ENCODE assay signal across 8 mouse cellular contexts in the genomic region with DNA sequence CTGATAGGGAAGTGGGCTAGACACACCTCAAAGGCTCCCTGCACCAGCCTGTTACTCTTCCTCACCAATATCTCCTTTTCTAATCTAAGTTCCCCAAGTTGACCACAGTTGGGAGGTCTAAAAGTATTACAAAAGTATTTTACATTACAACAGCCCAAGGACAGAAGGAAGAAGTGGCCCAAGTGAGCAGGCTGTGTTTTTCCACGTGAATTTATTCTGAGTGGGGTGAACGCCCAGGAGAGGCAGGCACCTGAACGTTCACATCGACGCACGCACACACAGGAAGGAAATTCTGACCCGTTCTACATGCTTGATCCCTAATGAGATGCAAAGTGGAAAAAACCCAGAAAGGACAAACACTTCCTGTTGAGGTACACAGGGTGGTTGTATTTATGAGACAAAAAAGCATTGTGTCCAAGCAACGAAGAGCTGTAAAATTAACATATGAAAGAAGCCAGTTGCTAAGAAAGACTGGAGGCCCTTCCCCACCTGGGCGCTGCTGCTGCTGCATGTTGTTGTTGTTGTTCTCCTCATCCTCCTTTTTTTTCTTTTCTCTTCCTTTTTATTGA. TPM values are rescaled to one million over a fixed set of nuclear protein-coding genes. Genes with fewer than 3 reads are reported as not detected.
DNase-seq lines count a peak whose midpoint lies in the region; ATAC-seq and TF ChIP-seq lines count a peak whose summit lies in the region.

No protein-coding gene starts in this region.

- TF ChIP-seq CTCF in stomach, postnatal 0 days (IDR thresholded peaks at IDR 0.05; ENCODE audit: low read depth), result no peak
- no peak for TF ChIP-seq CTCF in intestine, postnatal 0 days (IDR thresholded peaks at IDR 0.05; ENCODE audit: low read depth)

- no peaks in the 10 kb centered on the region for H3K27me3 ChIP-seq in hindbrain, embryonic 14.5 days (ENCODE audit: control insufficient read depth, insufficient read depth, low read length)
- H3K27me3 ChIP-seq in midbrain, embryonic 13.5 days, result no peaks in the 10 kb centered on the region
- H3K27me3 ChIP-seq in stomach, postnatal 0 days (ENCODE audit: control insufficient read depth, insufficient read depth, low read length), result no peaks in the 10 kb centered on the region
- H3K27me3 ChIP-seq in intestine, postnatal 0 days (replicated peaks; ENCODE audit: control insufficient read depth, insufficient read depth, low read length), result no peaks in the 10 kb centered on the region

- no peaks in the 10 kb centered on the region for H3K9me3 ChIP-seq in hindbrain, embryonic 14.5 days (ENCODE audit: control insufficient read depth, low read length)
- H3K9me3 ChIP-seq in midbrain, embryonic 13.5 days, result no peaks in the 10 kb centered on the region
- H3K9me3 ChIP-seq in stomach, postnatal 0 days (ENCODE audit: control insufficient read depth, low read length), result no peaks in the 10 kb centered on the region
- no peaks in the 10 kb centered on the region for H3K9me3 ChIP-seq in intestine, postnatal 0 days (ENCODE audit: control insufficient read depth)

- no peak overlapping the region for H3K9ac ChIP-seq in hindbrain, embryonic 14.5 days
- no peak overlapping the region for H3K9ac ChIP-seq in midbrain, embryonic 13.5 days (replicated peaks)
- no peak overlapping the region for H3K9ac ChIP-seq in stomach, postnatal 0 days (ENCODE audit: low read length)
- no peak overlapping the region for H3K9ac ChIP-seq in intestine, postnatal 0 days (ENCODE audit: low read depth, low read length)

- H3K4me1 ChIP-seq in hindbrain, embryonic 14.5 days (replicated peaks; ENCODE audit: control insufficient read depth, insufficient read depth, low read length), result peaks cover 8% of the 10 kb centered on the region; the same call in 1 of the 2 replicates
- H3K4me1 ChIP-seq in midbrain, embryonic 13.5 days (replicated peaks), result peaks cover 17% of the 10 kb centered on the region
- H3K4me1 ChIP-seq in stomach, postnatal 0 days (replicated peaks; ENCODE audit: control insufficient read depth, insufficient read depth), result no peaks in the 10 kb centered on the region
- H3K4me1 ChIP-seq in intestine, postnatal 0 days (replicated peaks; ENCODE audit: control insufficient read depth, insufficient read depth, low read length), result 0 out of 2 replicates have a peak, but pooled peaks cover 3% of the 10 kb centered on the region

- TF ChIP-seq EP300 in stomach, postnatal 0 days (optimal IDR thresholded peaks at IDR 0.05), result no peak

- intact Hi-C loops in heart, postnatal 14 days (cut with DNase I), result no loop called here

- no peak overlapping the region for H3K4me3 ChIP-seq in hindbrain, embryonic 14.5 days (replicated peaks; ENCODE audit: low read length)
- no peak overlapping the region for H3K4me3 ChIP-seq in midbrain, embryonic 13.5 days (replicated peaks)
- no peak overlapping the region for H3K4me3 ChIP-seq in stomach, postnatal 0 days (ENCODE audit: low read depth, low read length)
- H3K4me3 ChIP-seq in intestine, postnatal 0 days (ENCODE audit: low read depth, low read length), result no peak overlapping the region

- peak; percentile 14 for DNase-seq in retina, postnatal 1 day
- no peak for DNase-seq in retina, embryonic 14.5 days (ENCODE audit: low spot score)
- DNase-seq in hindbrain, embryonic 14.5 days (ENCODE audit: low spot score), result no peak
- no peak for DNase-seq in stomach, postnatal 0 days (ENCODE audit: low spot score)
- no peak for DNase-seq in heart, postnatal 14 days
- no peak for DNase-seq in left cerebral cortex, adult 8-10 months (ENCODE audit: low spot score in 2 of 2)

- no peak overlapping the region; the same call in 1 of the 2 replicates for H3K4me2 ChIP-seq in hindbrain, embryonic 14.5 days (replicated peaks)
- peak overlapping the region; percentile 22; the same call in 1 of the 2 replicates for H3K4me2 ChIP-seq in midbrain, embryonic 13.5 days (replicated peaks)
- no peak overlapping the region for H3K4me2 ChIP-seq in stomach, postnatal 0 days (replicated peaks; ENCODE audit: low read depth)
- no peak overlapping the region for H3K4me2 ChIP-seq in intestine, postnatal 0 days (replicated peaks; ENCODE audit: low read depth)

- WGBS in hindbrain, embryonic 14.5 days, result 8% methylated on average over 9 of the region's 9 CpGs
- 5% methylated on average over 9 of the region's 9 CpGs for WGBS in midbrain, embryonic 13.5 days
- 48% methylated on average over 9 of the region's 9 CpGs for WGBS in stomach, postnatal 0 days
- 60% methylated on average over 9 of the region's 9 CpGs for WGBS in intestine, postnatal 0 days

- peak; percentile 53; the same call in 1 of the 2 replicates for ATAC-seq in hindbrain, embryonic 14.5 days (ENCODE audit: low FRiP score)
- peak; percentile 58 for ATAC-seq in midbrain, embryonic 13.5 days
- no peak for ATAC-seq in stomach, postnatal 0 days (ENCODE audit: low FRiP score, low TSS enrichment)
- no peak for ATAC-seq in intestine, postnatal 0 days

- no peak overlapping the region for H3K27ac ChIP-seq in hindbrain, embryonic 14.5 days
- H3K27ac ChIP-seq in midbrain, embryonic 13.5 days, result 0 out of 2 replicates have a peak overlapping the region, but pooled peaks have one; percentile 10
- H3K27ac ChIP-seq in stomach, postnatal 0 days (replicated peaks), result peak overlapping the region; percentile 53
- H3K27ac ChIP-seq in intestine, postnatal 0 days (ENCODE audit: low read depth, low read length), result no peak overlapping the region

- H3K36me3 ChIP-seq in hindbrain, embryonic 14.5 days (replicated peaks; ENCODE audit: control insufficient read depth, insufficient read depth), result no peaks in the 10 kb centered on the region
- H3K36me3 ChIP-seq in midbrain, embryonic 13.5 days, result no peaks in the 10 kb centered on the region
- no peaks in the 10 kb centered on the region for H3K36me3 ChIP-seq in stomach, postnatal 0 days (ENCODE audit: control insufficient read depth, insufficient read depth, low read length)
- H3K36me3 ChIP-seq in intestine, postnatal 0 days (ENCODE audit: control insufficient read depth, insufficient read depth), result no peaks in the 10 kb centered on the region

RNA-seq across cellular contexts. Expression of a gene that starts 27.9 kb away (rescaled TPM):
- polyA plus RNA-seq in hindbrain, embryonic 14.5 days (2014; fragmentation: Nextera tagmentation; extraction: Ambion mirVana), result 39.7 and 41.3 TPM in 2 replicates
- 27.5 and 27.9 TPM in 2 replicates for polyA plus RNA-seq in midbrain, embryonic 13.5 days (2015; fragmentation: Nextera tagmentation; extraction: Ambion mirVana)
- polyA plus RNA-seq in stomach, postnatal 0 days (2015; fragmentation: Nextera tagmentation; extraction: Ambion mirVana), result 4.5 and 5.4 TPM in 2 replicates
- 7.2 and 9.4 TPM in 2 replicates for polyA plus RNA-seq in intestine, postnatal 0 days (2015; fragmentation: Nextera tagmentation; extraction: Ambion mirVana)
- total RNA-seq in heart, postnatal 14 days (2021), result 1 to 10 TPM; 5.9 to 6.0 TPM
- total RNA-seq in left cerebral cortex, adult 8-10 months (2022), result 10 to 100 TPM; 26.5 to 34.1 (median 28.6) TPM

Comparison
In these comparisons a context has a peak if more than half of its experiments do, and no peak if none do; other contexts are left out.
1. ATAC-seq: peak in hindbrain, embryonic 14.5 days (single experiment) and midbrain, embryonic 13.5 days (single experiment); none in stomach, postnatal 0 days (single experiment) and intestine, postnatal 0 days (single experiment).
2. H3K27ac ChIP-seq: peak in midbrain, embryonic 13.5 days (single experiment) and stomach, postnatal 0 days (single experiment); none in hindbrain, embryonic 14.5 days (single experiment) and intestine, postnatal 0 days (single experiment).